Mouse (Mus musculus) thymus, postnatal 0 days (tissue): ENCODE data around the gene Dnph1. TPM values are rescaled to one million over a fixed set of nuclear protein-coding genes. Genes with fewer than 3 reads are reported as not detected.

ENCODE experiments used
- polyA plus RNA-seq: library from polyadenylated mRNA; unstranded; fragments of >200 nt; fragmentation: Nextera tagmentation; extraction: Ambion mirVana; gene quantifications from 2 replicates; pipeline ENCODE4 v1.2.1, GENCODE M21; 2015

The Dnph1 gene
- polyA plus RNA-seq, 1 experiment from 2014 or later, result 28.3 TPM

Other genes starting within 250 kb of the Dnph1 start
- gene Polr1c, start 248.7 kb upstream of the Dnph1 start, polyA plus RNA-seq, result 69.4 and 71.2 TPM in 2 replicates
- gene Yipf3, start 248.6 kb upstream of the Dnph1 start, polyA plus RNA-seq, result 119 and 124 TPM in 2 replicates
- 1.1 and 1.2 TPM in 2 replicates for gene Lrrc73, start 243.2 kb upstream of the Dnph1 start, polyA plus RNA-seq
- 26.8 and 27.6 TPM in 2 replicates for gene Tjap1, start 213.7 kb upstream of the Dnph1 start, polyA plus RNA-seq
- gene Dlk2, start 199.3 kb upstream of the Dnph1 start, polyA plus RNA-seq, result 8.1 and 9.6 TPM in 2 replicates
- 3.5 and 4.0 TPM in 2 replicates for gene Abcc10, start 168.4 kb upstream of the Dnph1 start, polyA plus RNA-seq
- gene Zfp318, start 113.0 kb upstream of the Dnph1 start, polyA plus RNA-seq, result 5.4 and 5.6 TPM in 2 replicates
- 294 and 308 TPM in 2 replicates for gene Crip3, start 67.8 kb upstream of the Dnph1 start, polyA plus RNA-seq
- 6.4 and 9.4 TPM in 2 replicates for gene Slc22a7, start 58.3 kb upstream of the Dnph1 start, polyA plus RNA-seq
- gene Ttbk1, start 9.0 kb upstream of the Dnph1 start, polyA plus RNA-seq, result 0.08 TPM in 1 of 2 replicates, not detected in the other
- 2.5 and 2.8 TPM in 2 replicates for gene Cul9, start 49.7 kb downstream of the Dnph1 start, polyA plus RNA-seq
- 5.0 and 7.5 TPM in 2 replicates for gene Srf, start 59.5 kb downstream of the Dnph1 start, polyA plus RNA-seq
- 24.7 and 25.1 TPM in 2 replicates for gene Ptk7, start 132.8 kb downstream of the Dnph1 start, polyA plus RNA-seq
- gene Klc4, start 149.3 kb downstream of the Dnph1 start, polyA plus RNA-seq, result 17.7 and 18.4 TPM in 2 replicates
- gene Mrpl2, start 149.5 kb downstream of the Dnph1 start, polyA plus RNA-seq, result 110 and 113 TPM in 2 replicates
- 14.0 and 16.0 TPM in 2 replicates for gene Cul7, start 153.6 kb downstream of the Dnph1 start, polyA plus RNA-seq
- gene Rrp36, start 177.6 kb downstream of the Dnph1 start, polyA plus RNA-seq, result 53.2 and 68.6 TPM in 2 replicates
- 106 and 109 TPM in 2 replicates for gene Mea1, start 182.1 kb downstream of the Dnph1 start, polyA plus RNA-seq
- gene Klhdc3, start 184.2 kb downstream of the Dnph1 start, polyA plus RNA-seq, result 77.8 and 78.6 TPM in 2 replicates
- gene Ppp2r5d, start 208.4 kb downstream of the Dnph1 start, polyA plus RNA-seq, result 54.0 and 56.6 TPM in 2 replicates
- gene Pex6, start 214.8 kb downstream of the Dnph1 start, polyA plus RNA-seq, result 22.8 and 23.3 TPM in 2 replicates
- 2.9 and 3.0 TPM in 2 replicates for gene Gnmt, start 232.5 kb downstream of the Dnph1 start, polyA plus RNA-seq